Mouse (Mus musculus) midbrain, embryonic 10.5 days (tissue): Measurements from ENCODE around the gene Sez6l. TPM values are rescaled to one million over a fixed set of nuclear protein-coding genes. Genes with fewer than 3 reads are reported as not detected.

Source experiments
- DNase-seq: peaks from one replicate; pipeline ENCODE4 v3.0.0-alpha.2; 2017; ENCODE audit warnings: low spot score
- H3K27ac ChIP-seq: fragments of 300-500 bp; sonication (generic); replicated peaks from 2 replicates; pipeline ENCODE4 v1.5.1; 2016; ENCODE audit warnings: mild to moderate bottlenecking
- H3K27me3 ChIP-seq: fragments of 300-500 bp; sonication (generic); 2 replicates; pipeline ENCODE4 v1.6.1; 2016; ENCODE audit warnings: low read depth, mild to moderate bottlenecking; ENCODE audit not compliant: poor library complexity, severe bottlenecking
- H3K36me3 ChIP-seq: fragments of 300-500 bp; sonication (generic); 2 replicates; pipeline ENCODE4 v1.6.1; 2016; ENCODE audit warnings: mild to moderate bottlenecking, moderate library complexity
- H3K4me1 ChIP-seq: fragments of 300-500 bp; sonication (generic); 2 replicates; pipeline ENCODE4 v1.6.1; 2016
- H3K4me3 ChIP-seq: fragments of 300-500 bp; sonication (generic); 2 replicates; pipeline ENCODE4 v1.5.1; 2016; ENCODE audit warnings: mild to moderate bottlenecking, moderate library complexity
- H3K9me3 ChIP-seq: fragments of 300-500 bp; sonication (generic); replicated peaks from 2 replicates; pipeline ENCODE4 v1.6.1; 2016; ENCODE audit warnings: mild to moderate bottlenecking
- WGBS: fragments of 180-500 bp; shearing (Covaris S2); methylation state at CpG from one replicate; pipeline ENCODE4 v1.1.7; 2016; 5-methylcytosine and 5-hydroxymethylcytosine counted together
- polyA plus RNA-seq: library from polyadenylated mRNA; unstranded; fragments of >200 nt; fragmentation: Nextera tagmentation; extraction: Ambion mirVana; gene quantifications from 2 replicates; pipeline ENCODE4 v1.2.1, GENCODE M21; 2016

Gene Sez6l
- polyA plus RNA-seq, 1 experiment from 2014 or later = 1.7 TPM

DNA sequence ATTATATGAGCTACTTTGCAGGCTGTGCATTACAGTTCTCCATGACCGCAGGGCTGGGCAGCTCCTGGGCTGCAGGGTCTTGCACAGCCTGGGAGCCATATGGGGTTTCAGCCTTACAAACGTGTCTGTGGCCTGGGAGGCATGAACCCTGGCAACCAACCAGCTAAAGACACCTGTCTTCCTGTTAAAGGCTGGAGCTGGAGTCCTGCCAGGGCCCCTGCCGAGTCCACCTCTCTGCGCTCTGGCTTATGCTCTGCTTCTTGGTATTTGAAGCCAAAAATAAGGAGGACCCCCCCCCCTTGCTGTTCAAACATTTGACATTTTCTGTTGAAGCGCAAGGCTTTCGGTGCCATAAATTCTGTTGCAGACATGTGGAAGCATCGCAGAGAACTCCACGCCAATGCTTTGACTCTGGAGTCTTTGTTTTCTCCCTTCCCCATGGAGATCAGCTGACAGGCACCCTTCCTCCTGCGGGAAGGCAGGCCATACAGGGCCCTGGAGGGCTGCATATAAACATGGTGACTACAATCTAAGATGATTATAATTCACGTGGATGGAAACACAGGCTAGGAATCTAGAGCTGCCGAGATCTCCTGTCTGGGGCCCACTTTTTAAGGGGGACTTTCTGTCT is 23.4 kb upstream of the Sez6l start:
- 0 out of 2 replicates have a peak, but pooled peaks cover 7% of the 10 kb centered on the region for H3K27me3 ChIP-seq
- no peak overlapping the region for H3K4me3 ChIP-seq
- 63% methylated on average over 11 of the region's 11 CpGs for WGBS
- no peaks in the 10 kb centered on the region for H3K36me3 ChIP-seq
- H3K27ac ChIP-seq = no peak overlapping the region
- H3K9me3 ChIP-seq = no peaks in the 10 kb centered on the region
- H3K4me1 ChIP-seq = peaks cover 34% of the 10 kb centered on the region
- no peak for DNase-seq

DNA sequence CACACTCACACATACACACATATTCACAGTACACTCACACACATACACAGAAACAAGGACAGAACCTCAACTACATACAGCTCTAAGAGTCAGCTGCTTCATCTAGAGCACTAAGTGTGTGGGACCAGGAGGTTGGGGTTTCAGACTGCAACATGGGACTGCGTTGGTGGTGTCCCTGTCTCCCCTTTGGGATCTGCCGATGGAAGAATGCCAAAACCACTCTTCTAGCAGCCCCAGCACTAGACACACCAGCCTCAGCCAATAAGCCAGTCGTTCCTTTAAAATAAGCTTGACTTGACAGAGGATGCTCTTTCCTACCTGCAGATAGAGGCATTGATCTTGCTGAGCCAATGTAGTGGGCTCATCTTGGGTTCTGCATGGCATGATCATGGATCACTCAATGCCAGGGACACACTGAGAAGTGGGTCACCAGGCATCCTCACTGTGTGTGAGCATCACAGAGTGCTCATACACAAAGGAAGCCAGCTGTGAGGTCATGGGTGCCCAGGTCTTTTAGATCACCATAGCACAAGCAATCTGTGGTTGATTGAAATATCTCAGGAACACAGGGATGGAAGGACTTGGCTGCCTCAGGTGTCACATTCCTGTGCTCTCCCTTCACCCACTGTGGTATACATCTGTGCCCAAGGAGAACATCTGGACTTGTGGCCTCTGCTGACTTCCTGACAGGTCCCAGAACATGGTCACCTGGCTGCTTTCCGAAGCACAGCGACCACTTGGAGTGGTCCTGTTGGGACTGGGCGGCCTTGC is 22.7 kb upstream of the Sez6l start:
- Histone ChIP-seq H3K27ac (no peak overlapping the region), H3K9me3 (no peaks in the 10 kb centered on the region), H3K36me3 (no peaks in the 10 kb centered on the region), H3K27me3 (0 out of 2 replicates have a peak, but pooled peaks cover 7% of the 10 kb centered on the region), H3K4me1 (peaks cover 35% of the 10 kb centered on the region), H3K4me3 (no peak overlapping the region)
- WGBS = 89% methylated on average over 6 of the region's 6 CpGs
- no peak for DNase-seq

DNA sequence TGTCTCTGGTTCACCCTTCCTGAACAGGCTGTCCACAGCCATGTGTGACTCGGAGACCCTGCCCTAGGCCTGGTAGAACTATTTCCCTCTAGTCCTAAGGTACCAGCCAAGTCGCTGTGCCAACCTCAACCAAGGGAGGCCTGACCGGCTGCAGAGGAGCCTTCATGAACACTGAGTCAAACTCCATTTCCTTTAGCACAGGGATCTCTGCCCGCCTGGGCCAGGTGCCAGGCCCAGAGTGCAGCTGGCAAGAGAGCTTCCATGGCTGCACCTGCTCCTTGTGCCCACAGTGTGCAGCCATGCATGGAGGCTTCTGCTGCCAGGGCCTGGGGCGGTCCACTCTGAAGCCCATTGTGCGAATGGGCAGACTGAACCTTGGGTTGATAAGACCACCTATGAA is 20.9 kb upstream of the Sez6l start:
- Histone ChIP-seq H3K4me1 (peaks cover 25% of the 10 kb centered on the region), H3K27me3 (0 out of 2 replicates have a peak, but pooled peaks cover 7% of the 10 kb centered on the region), H3K27ac (no peak overlapping the region), H3K4me3 (no peak overlapping the region), H3K9me3 (no peaks in the 10 kb centered on the region), H3K36me3 (no peaks in the 10 kb centered on the region)
- no peak for DNase-seq
- 84% methylated on average over 6 of the region's 6 CpGs for WGBS

DNA sequence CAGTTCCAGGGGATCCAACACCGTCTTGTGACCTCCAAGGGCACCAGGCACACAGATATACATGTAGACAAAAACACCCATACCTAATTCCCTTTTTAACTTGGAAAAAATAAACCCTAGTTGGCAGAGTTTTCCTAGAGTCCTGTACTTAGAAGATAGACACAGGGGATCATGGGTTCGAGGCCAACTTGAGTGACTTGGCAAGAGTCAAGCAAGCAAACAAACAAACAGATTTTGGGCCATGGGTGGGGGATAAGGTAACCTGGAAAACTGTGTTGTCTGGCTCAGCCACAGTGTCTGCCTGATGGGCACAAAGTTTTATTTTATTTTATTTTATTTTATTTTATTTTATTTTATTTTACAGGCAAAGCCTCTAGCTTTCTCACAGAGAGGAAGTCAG is 20.3 kb upstream of the Sez6l start:
- Histone ChIP-seq H3K4me3 (no peak overlapping the region), H3K27me3 (0 out of 2 replicates have a peak, but pooled peaks cover 7% of the 10 kb centered on the region), H3K36me3 (no peaks in the 10 kb centered on the region)

DNA sequence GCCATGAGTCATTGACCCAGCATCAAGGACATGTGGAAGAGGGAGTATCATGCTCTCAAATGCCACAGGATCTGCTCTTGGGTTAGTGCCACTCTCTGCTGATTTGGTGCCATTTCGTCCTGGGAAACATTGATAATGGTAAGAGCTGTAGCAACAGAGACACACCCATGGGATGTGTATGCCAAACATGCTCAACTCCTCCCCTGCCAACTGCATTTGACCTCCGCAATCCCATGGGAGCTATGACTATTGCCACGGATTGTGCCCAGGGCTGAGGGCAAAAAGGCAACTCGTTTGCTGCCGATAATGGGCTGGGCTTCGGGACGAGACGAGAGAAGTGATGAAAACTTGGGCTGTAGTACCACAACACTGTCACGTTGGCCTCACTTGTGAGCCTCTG is 19.7 kb upstream of the Sez6l start:
- Histone ChIP-seq H3K4me1 (peaks cover 25% of the 10 kb centered on the region), H3K36me3 (no peaks in the 10 kb centered on the region), H3K27ac (no peak overlapping the region), H3K27me3 (0 out of 2 replicates have a peak, but pooled peaks cover 7% of the 10 kb centered on the region), H3K4me3 (no peak overlapping the region), H3K9me3 (no peaks in the 10 kb centered on the region)
- DNase-seq = no peak
- WGBS = 87% methylated on average over 9 of the region's 9 CpGs

More for the DNA sequence above, 20.3 kb upstream of the Sez6l start:
- no peak for DNase-seq
- Histone ChIP-seq H3K27ac (no peak overlapping the region), H3K4me1 (peaks cover 25% of the 10 kb centered on the region), H3K9me3 (no peaks in the 10 kb centered on the region)
- 89% methylated on average over 2 of the region's 2 CpGs for WGBS

DNA sequence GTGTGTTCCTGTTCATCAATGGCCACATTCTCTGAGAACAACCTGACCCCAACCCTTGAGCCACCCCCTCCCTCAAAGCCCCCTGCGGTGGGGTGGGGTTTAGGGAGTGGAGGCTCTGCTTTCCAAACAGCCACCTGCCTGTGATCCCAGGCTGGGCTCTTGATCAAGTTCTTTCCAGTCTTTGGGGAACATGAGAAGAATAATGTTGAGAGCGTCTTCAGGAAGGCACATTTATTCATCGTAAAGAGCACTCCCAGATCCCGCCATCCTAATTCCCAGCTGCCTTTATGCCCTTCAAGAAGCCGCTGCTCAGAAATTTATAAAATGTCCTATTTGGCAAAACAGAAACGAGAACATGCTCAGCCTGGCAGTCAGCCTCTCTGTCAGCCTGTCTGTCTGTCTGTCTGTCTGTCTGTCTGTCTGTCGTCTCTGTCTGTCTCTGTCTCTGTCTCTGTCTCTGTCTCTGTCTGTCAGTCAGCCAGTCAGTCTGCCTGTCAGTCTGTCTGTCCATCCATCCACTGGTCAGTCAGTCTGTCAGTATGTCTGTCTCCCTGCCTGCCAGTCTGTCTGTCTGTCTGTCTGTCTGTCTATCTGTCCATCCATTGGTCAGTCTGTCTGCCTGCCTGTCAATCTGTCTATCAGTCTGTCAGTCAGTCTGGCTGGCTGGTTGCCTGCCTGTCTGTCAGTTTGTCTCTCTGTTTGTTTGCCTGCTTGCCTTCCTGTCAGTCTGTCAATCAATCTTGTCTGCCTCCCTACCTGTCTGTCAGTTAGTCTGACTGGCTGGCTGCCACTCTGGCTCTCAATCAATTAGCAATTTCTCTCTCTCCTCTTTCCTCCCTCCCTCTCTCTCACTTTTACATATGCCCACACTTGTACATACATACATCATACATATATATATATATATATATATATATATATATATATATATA is 19.0 kb upstream of the Sez6l start:
- Histone ChIP-seq H3K27me3 (0 out of 2 replicates have a peak, but pooled peaks cover 7% of the 10 kb centered on the region), H3K36me3 (no peaks in the 10 kb centered on the region), H3K27ac (peak overlapping the region; percentile 23), H3K4me1 (peaks cover 25% of the 10 kb centered on the region), H3K9me3 (no peaks in the 10 kb centered on the region), H3K4me3 (no peak overlapping the region)
- WGBS = 79% methylated on average over 7 of the region's 7 CpGs
- no peak for DNase-seq

DNA sequence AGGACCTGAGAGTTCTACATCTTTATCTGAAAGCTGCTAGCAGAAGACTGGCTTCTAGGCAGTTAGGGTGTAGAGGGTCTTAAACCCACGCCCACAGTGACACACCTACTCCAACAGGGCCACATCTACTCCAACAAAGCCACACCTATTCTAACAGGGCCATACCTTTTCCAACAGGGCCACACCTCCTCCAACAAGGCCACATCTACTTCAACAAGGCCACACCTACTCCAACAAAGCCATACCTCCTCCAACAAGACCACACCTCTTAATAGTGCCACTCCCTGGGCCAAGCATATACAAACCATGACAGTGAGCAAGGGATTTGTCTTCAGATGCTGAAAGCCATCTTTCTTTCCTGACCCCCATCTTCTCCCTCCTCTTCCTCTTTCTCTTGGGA is 14.7 kb upstream of the Sez6l start:
- Histone ChIP-seq H3K36me3 (no peaks in the 10 kb centered on the region), H3K27me3 (0 out of 2 replicates have a peak, but pooled peaks cover 4% of the 10 kb centered on the region), H3K9me3 (no peaks in the 10 kb centered on the region), H3K27ac (no peak overlapping the region), H3K4me3 (no peak overlapping the region), H3K4me1 (peaks cover 18% of the 10 kb centered on the region)
- WGBS = 87% methylated on average over 1 of the region's 1 CpGs
- no peak for DNase-seq

DNA sequence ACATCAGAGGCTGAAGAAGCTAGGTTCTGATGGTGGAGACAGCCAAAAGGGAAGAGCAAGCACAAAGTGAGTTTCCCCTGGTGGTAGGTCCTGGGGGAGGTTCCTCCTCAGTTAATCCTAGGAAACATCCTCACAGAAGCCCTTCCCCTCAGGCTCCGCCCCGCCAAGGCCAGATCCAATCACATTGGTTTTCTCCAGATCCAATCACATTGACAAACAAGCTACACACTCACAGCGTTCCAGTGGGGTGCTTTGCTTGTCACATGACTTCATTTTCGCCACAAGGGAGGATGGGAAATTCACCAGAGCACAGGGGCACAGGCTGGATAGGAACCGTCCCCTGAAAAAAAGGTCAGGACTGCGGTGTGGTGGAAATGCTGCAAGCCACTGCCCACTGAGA is 9.1 kb upstream of the Sez6l start:
- Histone ChIP-seq H3K9me3 (no peaks in the 10 kb centered on the region), H3K4me1 (peaks cover 35% of the 10 kb centered on the region), H3K27me3 (peaks cover 26% of the 10 kb centered on the region), H3K36me3 (no peaks in the 10 kb centered on the region), H3K27ac (0 out of 2 replicates have a peak overlapping the region, but pooled peaks have one; percentile 17), H3K4me3 (no peak overlapping the region)
- WGBS = 45% methylated on average over 6 of the region's 6 CpGs
- no peak for DNase-seq

DNA sequence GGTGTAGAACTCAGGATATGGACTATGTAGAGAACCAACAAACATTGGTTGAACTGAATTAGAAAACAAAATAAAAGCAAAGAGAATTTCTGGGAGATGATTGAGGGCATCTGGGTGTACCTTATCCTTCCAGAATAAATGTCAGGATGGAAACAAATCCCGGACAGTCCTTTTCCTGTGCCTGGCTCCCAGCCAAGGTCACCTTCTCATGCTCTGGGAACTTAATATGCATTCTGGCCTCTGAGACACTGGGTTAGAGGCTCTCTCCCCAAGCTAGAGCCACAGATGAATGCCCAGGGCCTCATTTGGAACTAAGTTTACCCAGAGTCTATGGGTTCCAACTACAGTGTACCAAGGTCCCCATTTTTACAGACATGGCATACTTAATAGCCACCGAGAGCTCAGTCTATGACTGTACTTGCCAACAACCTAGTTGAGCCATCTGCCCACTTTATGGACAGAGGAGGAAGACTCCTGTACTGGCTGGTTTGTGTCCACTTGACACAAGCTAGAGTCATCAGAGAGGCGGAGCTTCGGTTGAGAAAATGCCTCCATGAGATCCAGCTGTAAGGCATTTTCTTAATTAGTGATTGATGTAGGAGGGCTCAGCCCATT is 7.3 kb upstream of the Sez6l start:
- Histone ChIP-seq H3K27me3 (peaks cover 42% of the 10 kb centered on the region), H3K4me3 (no peak overlapping the region), H3K36me3 (no peaks in the 10 kb centered on the region), H3K9me3 (no peaks in the 10 kb centered on the region), H3K27ac (no peak overlapping the region), H3K4me1 (peaks cover 38% of the 10 kb centered on the region)
- WGBS = 97% methylated on average over 4 of the region's 4 CpGs
- no peak for DNase-seq

DNA sequence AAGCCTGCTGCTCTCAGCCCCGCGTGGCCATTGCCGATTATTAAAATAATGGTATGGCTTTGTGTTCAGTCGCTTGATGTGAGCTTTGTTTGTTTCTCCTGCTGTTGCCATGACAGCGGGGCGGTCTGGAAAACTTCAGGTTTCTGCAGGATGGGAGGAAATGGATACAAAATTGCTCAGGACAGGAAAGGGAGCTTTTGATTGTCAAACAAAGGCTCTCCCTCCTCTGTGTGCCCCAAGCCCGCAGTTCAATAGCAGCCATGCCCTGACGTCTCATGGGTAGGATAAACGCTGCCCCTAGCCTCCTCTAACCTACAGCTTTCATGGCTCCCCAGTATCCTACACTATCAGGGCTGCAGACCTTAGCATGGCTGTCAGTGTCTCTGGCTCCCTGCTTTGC is 6.3 kb upstream of the Sez6l start:
- no peaks in the 10 kb centered on the region for H3K9me3 ChIP-seq
- WGBS = 40% methylated on average over 9 of the region's 9 CpGs
- H3K27me3 ChIP-seq = peaks cover 50% of the 10 kb centered on the region
- peak overlapping the region; percentile 60 for H3K27ac ChIP-seq
- H3K36me3 ChIP-seq = no peaks in the 10 kb centered on the region
- DNase-seq = no peak
- H3K4me1 ChIP-seq = peaks cover 38% of the 10 kb centered on the region
- no peak overlapping the region for H3K4me3 ChIP-seq

DNA sequence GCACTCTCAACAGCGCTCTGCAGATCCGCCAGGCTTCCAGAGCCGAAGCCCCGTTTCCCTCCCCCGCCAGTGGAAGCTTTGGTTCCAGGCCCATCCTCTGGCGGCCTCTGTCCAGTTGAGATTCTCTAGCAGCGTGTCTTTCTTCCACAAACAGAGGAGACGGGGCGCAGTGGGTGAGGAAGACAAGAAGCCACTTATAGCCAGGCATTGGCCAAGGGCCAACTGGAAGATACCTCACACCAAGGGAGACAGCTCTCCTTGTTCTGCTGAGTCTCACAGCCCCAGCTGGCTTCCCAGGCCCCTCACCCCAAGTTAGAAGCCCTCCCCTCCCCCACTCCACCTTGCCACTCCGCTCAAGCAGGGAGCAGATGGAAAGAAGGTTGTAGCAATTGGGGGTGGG is 765 bp upstream of the Sez6l start:
- 12% methylated on average over 10 of the region's 10 CpGs for WGBS
- H3K27ac ChIP-seq = peak overlapping the region; percentile 71; the same call in 1 of the 2 replicates
- H3K4me1 ChIP-seq = peaks cover 57% of the 10 kb centered on the region
- peak; percentile 36 for DNase-seq
- H3K27me3 ChIP-seq = peaks cover 100% of the 10 kb centered on the region
- peak overlapping the region; percentile 65 for H3K4me3 ChIP-seq
- H3K9me3 ChIP-seq = no peaks in the 10 kb centered on the region
- no peaks in the 10 kb centered on the region for H3K36me3 ChIP-seq

DNA sequence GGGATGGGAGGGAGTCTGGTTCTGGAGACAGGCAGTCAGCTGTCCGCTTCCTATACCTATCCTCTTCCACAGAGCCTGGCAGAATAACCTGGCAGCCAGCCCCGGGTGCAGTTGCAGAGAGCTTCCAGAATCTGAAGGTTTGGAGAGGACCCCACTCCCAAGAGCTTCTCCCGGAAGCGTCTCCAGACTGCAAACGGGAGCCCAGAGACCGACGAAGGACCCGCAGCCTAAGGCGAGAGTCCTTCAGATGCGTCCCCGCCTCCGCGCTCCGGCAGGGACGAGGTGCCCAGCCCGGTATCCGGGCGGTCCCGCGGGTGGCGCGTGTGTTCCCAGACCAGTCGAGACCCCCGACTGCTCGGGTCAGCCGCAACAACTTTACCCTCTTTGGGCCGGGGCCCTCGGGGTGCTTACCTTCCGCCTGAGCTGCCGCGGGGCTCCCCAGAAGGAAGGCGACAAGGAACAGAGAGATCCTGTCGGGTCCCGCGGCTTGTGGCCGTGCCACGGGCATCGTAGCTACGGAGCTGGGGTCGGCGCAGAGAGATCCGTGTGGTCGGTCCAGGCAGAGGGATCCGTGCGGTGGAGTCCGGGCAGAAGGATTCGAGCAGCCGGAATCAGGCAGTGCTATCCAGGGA is 508 bp downstream of the Sez6l start:
- no peak for DNase-seq
- Histone ChIP-seq H3K27me3 (peaks cover 98% of the 10 kb centered on the region), H3K36me3 (no peaks in the 10 kb centered on the region), H3K4me3 (peak overlapping the region; percentile 65), H3K9me3 (no peaks in the 10 kb centered on the region), H3K4me1 (peaks cover 47% of the 10 kb centered on the region), H3K27ac (peak overlapping the region; percentile 71)
- WGBS = under 1% methylated on average over 48 of the region's 48 CpGs
